Comparison of ENCODE assay signal across 8 mouse cellular contexts in the genomic region with DNA sequence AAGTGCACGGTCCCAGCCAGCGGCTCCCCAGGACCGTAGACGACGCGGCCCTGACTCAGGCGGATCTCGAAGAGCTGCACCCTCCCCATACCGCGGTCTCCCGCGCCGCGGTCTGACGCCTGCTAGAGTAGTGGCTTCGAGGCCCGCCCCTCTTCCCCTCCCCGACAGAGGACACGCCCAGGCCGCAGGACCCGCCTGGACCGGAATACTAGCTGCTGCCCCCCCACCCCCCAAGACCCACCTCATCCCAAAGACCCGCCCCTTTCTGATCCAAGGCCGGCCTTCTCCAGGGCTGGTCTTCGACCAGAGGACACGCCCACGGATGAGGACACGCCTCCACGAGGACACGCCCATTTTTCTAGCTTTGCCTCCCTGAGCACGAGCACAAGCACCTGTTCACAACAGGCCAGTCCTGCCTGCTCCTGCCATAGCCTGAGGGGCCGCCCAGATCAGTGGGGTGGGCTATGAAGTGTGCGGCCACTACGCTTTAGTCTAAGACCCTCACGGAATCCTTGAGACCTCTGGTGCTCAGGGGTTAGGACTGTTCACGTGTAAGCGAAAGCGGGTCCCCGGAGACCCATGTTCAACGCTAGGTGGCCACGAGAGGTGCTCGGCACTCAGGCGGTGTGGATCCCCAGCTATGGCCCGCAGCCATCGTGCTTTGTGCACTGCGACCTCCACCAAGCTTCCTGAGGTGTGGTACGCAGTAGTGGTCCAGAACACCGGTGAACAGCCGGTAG. TPM values are rescaled to one million over a fixed set of nuclear protein-coding genes. Genes with fewer than 3 reads are reported as not detected.
DNase-seq lines count a peak whose midpoint lies in the region; ATAC-seq and TF ChIP-seq lines count a peak whose summit lies in the region.

A gene (minus strand): TSS at position 196 of the 740 bp plus-strand sequence.

- DNase-seq in MEL (ENCODE audit: low read depth, low spot score) = peak; percentile 96
- DNase-seq in cerebellum, adult 2 months = peak; percentile 84 to 88
- peak; percentile 89 for DNase-seq in forebrain, postnatal 0 days
- DNase-seq in heart, postnatal 4 days = peak; percentile 92
- DNase-seq in layer of hippocampus, adult 8-10 months (ENCODE audit: low spot score in 2 of 2) = peak; percentile 76 to 84
- peak; percentile 94 for DNase-seq in ovary, adult 18-20 months (ENCODE audit: low spot score)
- DNase-seq in thymus, postnatal 0 days (ENCODE audit: low spot score) = peak; percentile 96

- peak within 1 kb of the TSS; percentile 22 for H3K27ac ChIP-seq in MEL (ENCODE audit: control insufficient read depth, low read depth, low read length)
- peak within 1 kb of the TSS; percentile 1; the same call in 1 of the 2 replicates for H3K27ac ChIP-seq in cerebellum, adult 2 months (ENCODE audit: insufficient read depth, low read length)
- peak within 1 kb of the TSS; percentile 36 for H3K27ac ChIP-seq in forebrain, postnatal 0 days (ENCODE audit: low read depth, low read length)
- H3K27ac ChIP-seq in lung, embryonic 15.5 days = peak within 1 kb of the TSS; percentile 89

- H3K79me2 ChIP-seq in MEL (ENCODE audit: control insufficient read depth, insufficient read depth, low read length, poor library complexity) = peaks cover 7% of the 10 kb centered on the region

- TF ChIP-seq CTCF in MEL (IDR thresholded peaks at IDR 0.05 in 2 of 3, conservative IDR thresholded peaks at IDR 0.05 in 1 of 3; ENCODE audit: control insufficient read depth in 1 of 3, insufficient read depth in 1 of 3, low read depth in 2 of 3, low read length in 3 of 3, poor library complexity in 1 of 3, severe bottlenecking in 1 of 3) = no peak
- TF ChIP-seq CTCF in cerebellum, adult 2 months (IDR thresholded peaks at IDR 0.05; ENCODE audit: borderline replicate concordance, insufficient read depth, low read depth, low read length) = peak; percentile 35; the same call in 1 of the 2 replicates
- peak; percentile 75 for TF ChIP-seq CTCF in forebrain, postnatal 0 days (IDR thresholded peaks at IDR 0.05; ENCODE audit: low read depth)

- ATAC-seq in forebrain, postnatal 0 days = peak; percentile 90
- ATAC-seq in lung, embryonic 15.5 days (ENCODE audit: borderline replicate concordance, extremely low read depth, low FRiP score, low TSS enrichment) = peak; percentile 96

- peaks cover 0 to 5% of the 10 kb centered on the region in 2 experiments; a peak in 1 of 4 replicates for H3K4me1 ChIP-seq in MEL (ENCODE audit: control insufficient read depth in 1 of 2, insufficient read depth in 2 of 2, low read length in 2 of 2)
- peaks cover 6% of the 10 kb centered on the region for H3K4me1 ChIP-seq in cerebellum, adult 2 months (ENCODE audit: control insufficient read depth, insufficient read depth, low read length)
- H3K4me1 ChIP-seq in forebrain, postnatal 0 days (ENCODE audit: insufficient read depth) = peaks cover 11% of the 10 kb centered on the region; the same call in 1 of the 2 replicates
- H3K4me1 ChIP-seq in lung, embryonic 15.5 days = peaks cover 15% of the 10 kb centered on the region; the same call in 1 of the 2 replicates

- peak; percentile 75 to 80 for TF ChIP-seq POLR2A in MEL (IDR thresholded peaks at IDR 0.05; ENCODE audit: control insufficient read depth in 1 of 2, insufficient read depth in 1 of 2, low read depth in 1 of 2, low read length in 2 of 2, poor library complexity in 1 of 2)
- TF ChIP-seq POLR2A in cerebellum, adult 2 months (IDR thresholded peaks at IDR 0.05; ENCODE audit: borderline replicate concordance, insufficient read depth, low read length) = 0 out of 2 replicates have a peak, but pooled peaks have one; percentile 29

- H3K36me3 ChIP-seq in MEL (ENCODE audit: control insufficient read depth in 1 of 2, insufficient read depth in 2 of 2, low read length in 2 of 2) = no peaks in the 10 kb centered on the region; a peak in 1 of 4 replicates
- H3K36me3 ChIP-seq in forebrain, postnatal 0 days (ENCODE audit: insufficient read depth) = no peaks in the 10 kb centered on the region
- no peaks in the 10 kb centered on the region for H3K36me3 ChIP-seq in lung, embryonic 15.5 days

- TF ChIP-seq RAD21 in MEL (IDR thresholded peaks at IDR 0.05; ENCODE audit: low read depth, low read length) = no peak

- H3K4me3 ChIP-seq in MEL (ENCODE audit: control insufficient read depth in 1 of 2, insufficient read depth in 1 of 2, low read depth in 2 of 2, low read length in 2 of 2) = peak within 1 kb of the TSS; percentile 74 to 97
- peak within 1 kb of the TSS; percentile 64 for H3K4me3 ChIP-seq in cerebellum, adult 2 months (replicated peaks; ENCODE audit: insufficient read depth, low read depth, low read length)
- peak within 1 kb of the TSS; percentile 64 for H3K4me3 ChIP-seq in forebrain, postnatal 0 days (ENCODE audit: low read depth, low read length)
- H3K4me3 ChIP-seq in lung, embryonic 15.5 days = peak within 1 kb of the TSS; percentile 76

- H3K9me3 ChIP-seq in MEL (replicated peaks; ENCODE audit: insufficient read depth, low read length) = no peaks in the 10 kb centered on the region
- H3K9me3 ChIP-seq in forebrain, postnatal 0 days (ENCODE audit: low read length) = no peaks in the 10 kb centered on the region
- no peaks in the 10 kb centered on the region for H3K9me3 ChIP-seq in lung, embryonic 15.5 days

- no peak for TF ChIP-seq EP300 in MEL (IDR thresholded peaks at IDR 0.05; ENCODE audit: low read depth in 1 of 2, low read length in 2 of 2)

- under 1% methylated on average over 49 of the region's 49 CpGs for WGBS in cerebellum, adult 2 months
- WGBS in forebrain, postnatal 0 days = 3% methylated on average over 49 of the region's 49 CpGs
- WGBS in lung, embryonic 15.5 days = under 1% methylated on average over 48 of the region's 49 CpGs

- H3K27me3 ChIP-seq in MEL (ENCODE audit: control insufficient read depth in 1 of 2, insufficient read depth in 2 of 2, low read length in 2 of 2) = no peaks in the 10 kb centered on the region
- H3K27me3 ChIP-seq in cerebellum, adult 2 months (ENCODE audit: control insufficient read depth, insufficient read depth, low read length) = no peaks in the 10 kb centered on the region
- H3K27me3 ChIP-seq in forebrain, postnatal 0 days (ENCODE audit: insufficient read depth, low read length) = no peaks in the 10 kb centered on the region
- no peaks in the 10 kb centered on the region for H3K27me3 ChIP-seq in lung, embryonic 15.5 days

- H3K9ac ChIP-seq in MEL (ENCODE audit: control insufficient read depth, low read depth, low read length, poor library complexity, severe bottlenecking) = peak within 1 kb of the TSS; percentile 80
- H3K9ac ChIP-seq in forebrain, postnatal 0 days = peak within 1 kb of the TSS; percentile 76
- H3K9ac ChIP-seq in lung, embryonic 15.5 days = peak within 1 kb of the TSS; percentile 70

- peak within 1 kb of the TSS; percentile 88 for H3K4me2 ChIP-seq in forebrain, postnatal 0 days (ENCODE audit: low read depth)
- H3K4me2 ChIP-seq in lung, embryonic 15.5 days = peak within 1 kb of the TSS; percentile 90

TF ChIP-seq in MEL, 35 proteins besides CTCF, POLR2A, EP300 and RAD21 (continues in another document):
- 0 out of 2 replicates have a peak, but pooled peaks have one; percentile 42 for TF ChIP-seq MAZ (IDR thresholded peaks at IDR 0.05; ENCODE audit: low read depth, low read length)
- no peak for TF ChIP-seq TAL1 (IDR thresholded peaks at IDR 0.05; ENCODE audit: low read length)
- no peak for TF ChIP-seq SMC3 (IDR thresholded peaks at IDR 0.05; ENCODE audit: low read depth, low read length)
- TF ChIP-seq ZMIZ1 (IDR thresholded peaks at IDR 0.05; ENCODE audit: low read depth, low read length) = peak; percentile 85
- peak; percentile 10; the same call in 1 of the 2 replicates for TF ChIP-seq SIN3A (IDR thresholded peaks at IDR 0.05; ENCODE audit: low read length)
- no peak for TF ChIP-seq ZNF384 (IDR thresholded peaks at IDR 0.05; ENCODE audit: low read depth, low read length)
- no peak for TF ChIP-seq BHLHE40 (IDR thresholded peaks at IDR 0.05; ENCODE audit: borderline replicate concordance, low read depth, low read length)
- TF ChIP-seq NRF1 (IDR thresholded peaks at IDR 0.05; ENCODE audit: insufficient read depth, low read depth, low read length, poor library complexity, severe bottlenecking) = 0 out of 2 replicates have a peak, but pooled peaks have one; percentile 24
- no peak for TF ChIP-seq RCOR1 (IDR thresholded peaks at IDR 0.05; ENCODE audit: low read depth, low read length)
- peak; percentile 39; the same call in 1 of the 2 replicates for TF ChIP-seq TCF12 (IDR thresholded peaks at IDR 0.05; ENCODE audit: low read depth, low read length)
- no peak for TF ChIP-seq GATA1 (IDR thresholded peaks at IDR 0.05; ENCODE audit: low read depth, low read length)
- TF ChIP-seq NELFE (IDR thresholded peaks at IDR 0.05; ENCODE audit: low read depth, low read length) = peak; percentile 83
- TF ChIP-seq MYC (IDR thresholded peaks at IDR 0.05; ENCODE audit: low read depth, low read length) = 0 out of 2 replicates have a peak, but pooled peaks have one; percentile 17
- TF ChIP-seq MAX (IDR thresholded peaks at IDR 0.05; ENCODE audit: low read length) = peak; percentile 62
- peak; percentile 62; the same call in 1 of the 2 replicates for TF ChIP-seq MXI1 (IDR thresholded peaks at IDR 0.05; ENCODE audit: low read depth, low read length)
- TF ChIP-seq GABPA (IDR thresholded peaks at IDR 0.05; ENCODE audit: low read depth, low read length) = no peak
- no peak for TF ChIP-seq UBTF (IDR thresholded peaks at IDR 0.05; ENCODE audit: borderline replicate concordance, insufficient read depth, low read depth, low read length)
- TF ChIP-seq ETS1 (IDR thresholded peaks at IDR 0.05; ENCODE audit: low read depth, low read length) = no peak
- no peak for TF ChIP-seq MEF2A (IDR thresholded peaks at IDR 0.05; ENCODE audit: extremely low read depth, insufficient replicate concordance, low read depth, low read length, poor library complexity, severe bottlenecking)
- no peak for TF ChIP-seq ZKSCAN1 (IDR thresholded peaks at IDR 0.05; ENCODE audit: low read depth, low read length)
- TF ChIP-seq POLR2AphosphoS2 (IDR thresholded peaks at IDR 0.05; ENCODE audit: low read length) = peak; percentile 57; the same call in 1 of the 2 replicates

RNA-seq across cellular contexts. Expression of the gene that starts here (rescaled TPM):
- 19.0 and 20.2 TPM in 2 replicates for total RNA-seq in MEL (2012; rRNA removed)
- polyA plus RNA-seq in MEL (2012; ENCODE audit: insufficient read depth in 1 of 2, insufficient read length in 2 of 2, low read depth in 1 of 2, low replicate concordance in 2 of 2, missing spikeins in 1 of 2) = 10 to 100 TPM in 1 of 2 experiments, not detected in 1; 49.0 TPM
- polyA plus RNA-seq in cerebellum, adult 2 months (2012; rRNA removed) = 46.7 and 47.2 TPM in 2 replicates
- total RNA-seq in forebrain, postnatal 0 days (2014; rRNA removed) = 44.3 and 44.4 TPM in 2 replicates
- 35.3 and 37.8 TPM in 2 replicates for polyA plus RNA-seq in forebrain, postnatal 0 days (2015; fragmentation: Nextera tagmentation; extraction: Ambion mirVana)
- total RNA-seq in heart, postnatal 4 days (2021) = 10 to 100 TPM in 1 of 2 experiments, 1 to 10 TPM in 1; 9.6 to 10.9 TPM
- total RNA-seq in layer of hippocampus, adult 8-10 months (2022) = 10 to 100 TPM; 10.8 to 17.4 (median 17.1) TPM
- 98.8 and 116 TPM in 2 replicates for polyA plus RNA-seq in lung, embryonic 15.5 days (2015; fragmentation: Nextera tagmentation; extraction: Ambion mirVana)
- polyA plus RNA-seq in thymus, postnatal 0 days (2015; fragmentation: Nextera tagmentation; extraction: Ambion mirVana) = 67.1 and 67.9 TPM in 2 replicates

Comparison
In these comparisons a context has a peak if more than half of its experiments do, and no peak if none do; other contexts are left out.
1. Peak in every context shown above with its lines: DNase-seq, ATAC-seq, H3K4me3 ChIP-seq and H3K27ac ChIP-seq.
2. H3K27ac ChIP-seq: peak in every context shown above with its lines; median percentile 89 in lung, embryonic 15.5 days; 36 in forebrain, postnatal 0 days; 22 in MEL; 1 in cerebellum, adult 2 months.
3. CTCF ChIP-seq: peak in cerebellum, adult 2 months (single experiment) and forebrain, postnatal 0 days (single experiment); none in MEL (0 of 3).